Mouse (Mus musculus) WW6 (cell line): Measurements from ENCODE around the gene Snap29.

ENCODE experiments used
- DNase-seq: peaks from one replicate; pipeline ENCODE4 v3.0.0-alpha.2; 2013; ENCODE audit warnings: low read depth, low spot score

Snap29 gene

GRCm38 (mm10) chr16:17405736-17406443 lies at the start of gene Snap29, which contains the start of gene Pi4ka:
Gene Snap29 (plus strand): TSS chr16:17405986.
Gene Pi4ka (minus strand): TSS chr16:17406314.
- peak; percentile 94 for DNase-seq

- DNase-seq, result no peak
Measured at GRCm38 (mm10) chr16:17356031-17356430, 49.8 kb upstream of the Snap29 start.

- no peak for DNase-seq
Measured at GRCm38 (mm10) chr16:17358787-17359186, 47.0 kb upstream of the Snap29 start.

- DNase-seq, result no peak
Measured at GRCm38 (mm10) chr16:17382306-17382705, 23.5 kb upstream of the Snap29 start.

GRCm38 (mm10) chr16:17383594-17384326 lies 22.0 kb upstream of the Snap29 start:
- DNase-seq, result no peak

- DNase-seq, result no peak
Measured at GRCm38 (mm10) chr16:17392784-17393183, 13.0 kb upstream of the Snap29 start.

- no peak for DNase-seq
Measured at GRCm38 (mm10) chr16:17402855-17403254, 2.9 kb upstream of the Snap29 start.

GRCm38 (mm10) chr16:17405271-17405696 lies 502 bp upstream of the Snap29 start:
- peak; percentile 34 for DNase-seq

GRCm38 (mm10) chr16:17406512-17407231 lies 886 bp downstream of the Snap29 start:
- DNase-seq, result no peak

- no peak for DNase-seq
Measured at GRCm38 (mm10) chr16:17409046-17409445, 3.3 kb downstream of the Snap29 start.

- DNase-seq, result no peak
Measured at GRCm38 (mm10) chr16:17410209-17410608, 4.4 kb downstream of the Snap29 start.

- DNase-seq, result no peak
Measured at GRCm38 (mm10) chr16:17423021-17423420, 17.2 kb downstream of the Snap29 start.

GRCm38 (mm10) chr16:17432576-17432975 lies 26.8 kb downstream of the Snap29 start:
- DNase-seq, result no peak

GRCm38 (mm10) chr16:17451541-17452372 lies 46.0 kb downstream of the Snap29 start, which contains the start of gene Crkl:
Gene Crkl (plus strand): TSS chr16:17451987.
- DNase-seq, result peak; percentile 94

GRCm38 (mm10) chr16:17452373-17452715 lies 46.6 kb downstream of the Snap29 start:
- no peak for DNase-seq

GRCm38 (mm10) chr16:17456901-17457300 lies 51.1 kb downstream of the Snap29 start:
- DNase-seq, result no peak

GRCm38 (mm10) chr16:17460254-17460653 lies 54.5 kb downstream of the Snap29 start:
- no peak for DNase-seq

GRCm38 (mm10) chr16:17461596-17461995 lies 55.8 kb downstream of the Snap29 start:
- no peak for DNase-seq

GRCm38 (mm10) chr16:17463184-17463583 lies 57.4 kb downstream of the Snap29 start:
- no peak for DNase-seq

- no peak for DNase-seq
Measured at GRCm38 (mm10) chr16:17466875-17467663, 61.3 kb downstream of the Snap29 start.

GRCm38 (mm10) chr16:17472498-17472897 lies 66.7 kb downstream of the Snap29 start:
- DNase-seq, result no peak
